Mouse (Mus musculus): ENCODE results near the gene Il2rb. TPM values are rescaled to one million over a fixed set of nuclear protein-coding genes. Genes with fewer than 3 reads are reported as not detected.

Gene Il2rb
- polyA plus RNA-seq, 1 experiment from 2014 or later, result not detected

DNA sequence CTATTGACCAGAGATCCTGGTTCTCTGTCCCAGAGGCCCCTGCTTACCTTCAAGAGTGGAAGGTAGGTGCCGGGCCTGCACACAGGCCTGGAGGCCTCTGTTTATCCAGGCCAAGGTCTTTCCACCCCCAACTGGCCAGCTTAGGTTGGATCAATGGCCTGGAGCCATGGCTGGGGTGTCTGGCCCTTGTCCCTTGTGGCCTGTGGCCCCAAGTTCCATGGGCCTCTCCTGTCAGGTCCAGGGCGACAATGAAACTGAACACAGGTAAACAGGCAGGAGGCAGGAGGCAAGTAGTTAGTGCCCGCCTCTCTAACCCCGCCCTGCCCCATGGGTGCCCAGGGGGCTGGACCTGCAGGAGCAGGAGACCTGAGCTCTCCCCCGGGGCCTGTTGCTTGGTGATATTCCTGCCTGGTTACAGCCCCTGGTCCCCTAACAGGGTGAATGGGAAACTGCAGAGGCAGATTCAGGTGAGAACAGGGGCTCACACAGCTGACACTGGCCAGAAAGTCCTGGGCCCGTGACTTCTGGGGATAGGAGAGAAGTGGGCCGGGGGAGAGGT, 26.6 kb downstream of the Il2rb start, which contains the start of gene Tmprss6:
TSS of gene Tmprss6 (minus strand) at position 256 of the 559 bp plus-strand sequence.
- ATAC-seq (ENCODE audit: low FRiP score) (no peak), DNase-seq (ENCODE audit: low spot score, missing footprints) (no peak)
- Histone ChIP-seq H3K9me3 (ENCODE audit: control insufficient read depth, low read length) (no peaks in the 10 kb centered on the region), H3K27me3 (ENCODE audit: control insufficient read depth, insufficient read depth, low read length) (no peaks in the 10 kb centered on the region), H3K27ac (ENCODE audit: low read depth, low read length) (no peak within 1 kb of the TSS), H3K36me3 (ENCODE audit: control insufficient read depth, insufficient read depth, low read length) (no peaks in the 10 kb centered on the region), H3K9ac (ENCODE audit: low read length) (no peak within 1 kb of the TSS), H3K4me2 (no peak within 1 kb of the TSS), H3K4me3 (ENCODE audit: low read depth, low read length) (no peak within 1 kb of the TSS), H3K4me1 (ENCODE audit: control insufficient read depth, insufficient read depth, low read length) (no peaks in the 10 kb centered on the region)
- 81% methylated on average over 7 of the region's 7 CpGs for WGBS

DNA sequence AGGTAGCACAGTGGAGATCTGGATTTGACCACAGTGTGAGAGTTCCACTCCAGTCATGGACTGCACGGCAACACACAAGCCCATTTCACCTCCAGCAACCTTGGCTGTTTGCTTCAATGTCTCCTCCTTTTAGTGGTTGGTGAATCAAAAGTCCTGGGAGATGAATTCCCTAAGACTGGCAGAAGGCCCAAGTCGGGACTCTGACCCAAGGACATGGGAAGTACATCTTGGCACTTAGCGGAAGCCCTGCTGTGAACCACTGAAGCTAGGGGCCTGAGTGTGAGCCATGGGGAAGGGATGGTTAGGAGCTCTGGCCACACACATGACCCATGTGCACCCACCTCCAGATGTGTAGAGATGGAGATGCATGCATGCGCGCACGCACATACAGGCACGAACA, 27.5 kb downstream of the Il2rb start:
- ATAC-seq (ENCODE audit: low FRiP score), result no peak
- H3K4me2 ChIP-seq, result no peak overlapping the region

DNA sequence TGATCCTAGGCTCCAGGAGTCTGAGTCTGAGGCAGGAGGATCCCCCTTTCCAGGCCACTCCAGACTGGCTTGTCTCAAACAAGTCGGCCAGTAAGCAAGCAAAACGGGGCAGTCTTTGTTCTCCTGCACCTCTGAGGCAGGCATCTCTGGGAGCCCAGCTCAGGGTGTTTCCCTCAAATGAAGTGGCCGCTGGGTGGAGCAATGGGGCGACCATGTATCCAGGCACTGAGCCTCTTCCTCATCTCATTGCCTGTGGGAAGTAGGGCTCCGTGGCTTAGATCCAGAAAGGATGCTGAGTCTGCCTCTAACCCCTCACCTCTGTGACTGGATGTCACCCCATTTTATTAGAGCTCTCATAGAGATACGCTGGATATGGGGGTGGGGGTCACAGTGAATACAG, 28.3 kb downstream of the Il2rb start:
- 38% methylated on average over 6 of the region's 6 CpGs for WGBS
- DNase-seq (ENCODE audit: low spot score, missing footprints), result no peak
- H3K36me3 ChIP-seq (ENCODE audit: control insufficient read depth, insufficient read depth, low read length), result no peaks in the 10 kb centered on the region
- H3K4me1 ChIP-seq (ENCODE audit: control insufficient read depth, insufficient read depth, low read length), result no peaks in the 10 kb centered on the region
- H3K27me3 ChIP-seq (ENCODE audit: control insufficient read depth, insufficient read depth, low read length), result no peaks in the 10 kb centered on the region
- no peak for ATAC-seq (ENCODE audit: low FRiP score)
- no peaks in the 10 kb centered on the region for H3K9me3 ChIP-seq (ENCODE audit: control insufficient read depth, low read length)
- H3K27ac ChIP-seq (ENCODE audit: low read depth, low read length), result no peak overlapping the region
- H3K4me2 ChIP-seq, result no peak overlapping the region
- no peak overlapping the region for H3K9ac ChIP-seq (ENCODE audit: low read length)
- no peak overlapping the region for H3K4me3 ChIP-seq (ENCODE audit: low read depth, low read length)

More for the DNA sequence above, 27.5 kb downstream of the Il2rb start:
- no peaks in the 10 kb centered on the region for H3K36me3 ChIP-seq (ENCODE audit: control insufficient read depth, insufficient read depth, low read length)
- no peak overlapping the region for H3K9ac ChIP-seq (ENCODE audit: low read length)
- no peak overlapping the region for H3K27ac ChIP-seq (ENCODE audit: low read depth, low read length)
- no peaks in the 10 kb centered on the region for H3K27me3 ChIP-seq (ENCODE audit: control insufficient read depth, insufficient read depth, low read length)
- no peak overlapping the region for H3K4me3 ChIP-seq (ENCODE audit: low read depth, low read length)
- H3K9me3 ChIP-seq (ENCODE audit: control insufficient read depth, low read length), result no peaks in the 10 kb centered on the region
- H3K4me1 ChIP-seq (ENCODE audit: control insufficient read depth, insufficient read depth, low read length), result no peaks in the 10 kb centered on the region
- 93% methylated on average over 7 of the region's 7 CpGs for WGBS
- DNase-seq (ENCODE audit: low spot score, missing footprints), result no peak

DNA sequence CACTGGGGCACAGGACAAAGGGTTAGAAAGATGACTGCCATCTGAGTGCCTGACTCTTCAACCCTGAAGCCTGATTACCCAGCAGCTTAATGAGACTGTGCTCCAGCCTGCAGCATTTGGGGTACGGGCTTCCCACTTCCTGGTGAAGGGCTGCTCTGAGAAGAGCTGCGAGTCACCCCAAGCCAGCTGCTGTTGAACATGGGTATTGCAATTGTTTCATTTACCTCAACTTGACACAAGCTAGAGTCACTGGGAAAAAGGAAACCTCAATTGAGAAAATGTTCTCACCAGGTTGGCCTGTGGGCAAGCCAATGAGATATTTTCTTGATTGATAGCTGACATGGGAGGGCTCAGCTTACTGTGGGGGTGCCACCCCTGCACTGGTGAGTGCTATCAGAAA, 32.1 kb downstream of the Il2rb start:
- Histone ChIP-seq H3K27me3 (ENCODE audit: control insufficient read depth, insufficient read depth, low read length) (no peaks in the 10 kb centered on the region; the same call in 1 of the 2 replicates), H3K4me2 (no peak overlapping the region), H3K9ac (ENCODE audit: low read length) (no peak overlapping the region), H3K36me3 (ENCODE audit: control insufficient read depth, insufficient read depth, low read length) (no peaks in the 10 kb centered on the region), H3K9me3 (ENCODE audit: control insufficient read depth, low read length) (no peaks in the 10 kb centered on the region), H3K27ac (ENCODE audit: low read depth, low read length) (no peak overlapping the region), H3K4me3 (ENCODE audit: low read depth, low read length) (no peak overlapping the region), H3K4me1 (ENCODE audit: control insufficient read depth, insufficient read depth, low read length) (no peaks in the 10 kb centered on the region)
- no peak for DNase-seq (ENCODE audit: low spot score, missing footprints)
- no peak for ATAC-seq (ENCODE audit: low FRiP score)
- WGBS, result 76% methylated on average over 2 of the region's 2 CpGs

DNA sequence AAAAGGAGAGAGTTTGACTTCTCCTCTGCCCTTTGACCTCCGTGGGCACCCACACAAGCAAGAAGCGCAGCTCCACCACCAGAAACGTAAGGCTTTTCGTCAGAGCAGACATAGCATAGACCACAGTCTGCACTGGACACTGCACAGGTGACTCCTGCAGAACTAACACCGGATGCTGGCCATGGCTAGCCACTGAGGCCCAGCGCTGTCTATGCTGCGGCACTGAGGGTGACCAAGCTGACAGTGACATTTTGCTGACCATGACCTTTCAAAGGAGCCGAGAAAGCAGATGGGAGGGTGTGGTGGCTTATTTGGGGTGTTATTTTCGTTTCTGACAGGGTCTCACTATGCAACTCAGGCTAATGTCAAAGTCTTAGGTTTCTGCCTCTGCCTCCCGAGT, 37.9 kb downstream of the Il2rb start:
- Histone ChIP-seq H3K36me3 (ENCODE audit: control insufficient read depth, insufficient read depth, low read length) (no peaks in the 10 kb centered on the region), H3K27me3 (ENCODE audit: control insufficient read depth, insufficient read depth, low read length) (no peaks in the 10 kb centered on the region; the same call in 1 of the 2 replicates), H3K9me3 (ENCODE audit: control insufficient read depth, low read length) (no peaks in the 10 kb centered on the region), H3K4me2 (no peak overlapping the region), H3K4me3 (ENCODE audit: low read depth, low read length) (no peak overlapping the region), H3K27ac (ENCODE audit: low read depth, low read length) (no peak overlapping the region), H3K4me1 (ENCODE audit: control insufficient read depth, insufficient read depth, low read length) (no peaks in the 10 kb centered on the region), H3K9ac (ENCODE audit: low read length) (no peak overlapping the region)
- DNase-seq (ENCODE audit: low spot score, missing footprints) (no peak), ATAC-seq (ENCODE audit: low FRiP score) (no peak)
- 84% methylated on average over 10 of the region's 10 CpGs for WGBS

DNA sequence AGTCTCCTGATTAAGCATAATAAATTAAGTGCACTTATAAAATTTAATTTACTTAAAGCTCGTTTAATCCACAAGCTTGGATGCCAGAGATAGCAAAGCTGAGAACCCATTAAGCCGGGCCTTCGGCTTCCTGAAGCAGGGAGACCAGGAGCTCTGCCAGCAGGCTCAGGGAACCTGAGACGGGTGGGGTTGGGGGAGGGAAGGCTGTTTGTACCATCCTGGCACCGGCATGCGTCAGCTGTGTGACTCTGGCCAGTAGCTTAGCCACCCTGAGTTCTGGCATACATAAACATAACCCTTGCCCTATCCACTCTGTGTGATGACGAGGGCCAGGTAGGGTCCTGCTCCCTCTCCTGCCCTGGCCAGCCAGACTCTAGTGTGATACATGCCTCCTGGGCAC, 39.0 kb downstream of the Il2rb start:
- H3K9me3 ChIP-seq (ENCODE audit: control insufficient read depth, low read length), result no peaks in the 10 kb centered on the region
- ATAC-seq (ENCODE audit: low FRiP score) (no peak), DNase-seq (ENCODE audit: low spot score, missing footprints) (no peak)
- H3K27ac ChIP-seq (ENCODE audit: low read depth, low read length), result no peak overlapping the region
- no peak overlapping the region for H3K4me3 ChIP-seq (ENCODE audit: low read depth, low read length)
- 76% methylated on average over 7 of the region's 7 CpGs for WGBS
- H3K4me2 ChIP-seq, result no peak overlapping the region
- H3K36me3 ChIP-seq (ENCODE audit: control insufficient read depth, insufficient read depth, low read length), result no peaks in the 10 kb centered on the region
- no peak overlapping the region for H3K9ac ChIP-seq (ENCODE audit: low read length)
- no peaks in the 10 kb centered on the region; the same call in 1 of the 2 replicates for H3K27me3 ChIP-seq (ENCODE audit: control insufficient read depth, insufficient read depth, low read length)
- H3K4me1 ChIP-seq (ENCODE audit: control insufficient read depth, insufficient read depth, low read length), result no peaks in the 10 kb centered on the region

DNA sequence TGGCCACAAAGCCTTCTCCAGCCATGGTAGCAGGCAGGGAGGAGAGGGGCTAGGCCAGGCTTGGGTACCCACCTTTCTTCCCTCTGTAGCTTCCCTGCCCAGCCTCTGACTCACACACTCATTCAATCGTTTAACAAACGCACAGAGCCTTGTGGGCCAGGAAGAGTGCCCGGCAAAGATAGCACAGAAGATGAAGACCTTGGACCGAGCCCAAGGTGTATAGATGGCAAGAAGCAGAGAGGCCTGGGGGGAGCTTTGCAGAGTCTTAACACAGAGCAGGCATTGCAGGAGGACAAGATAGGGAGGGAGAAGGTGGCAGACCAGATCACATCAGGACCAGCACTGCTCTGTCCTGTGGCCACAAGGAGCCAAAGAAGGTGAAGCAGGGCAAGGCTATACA, 39.9 kb downstream of the Il2rb start:
- DNase-seq (ENCODE audit: low spot score, missing footprints), result no peak
- no peak overlapping the region for H3K4me3 ChIP-seq (ENCODE audit: low read depth, low read length)
- no peaks in the 10 kb centered on the region for H3K9me3 ChIP-seq (ENCODE audit: control insufficient read depth, low read length)
- H3K9ac ChIP-seq (ENCODE audit: low read length), result no peak overlapping the region
- 86% methylated on average over 4 of the region's 4 CpGs for WGBS
- H3K36me3 ChIP-seq (ENCODE audit: control insufficient read depth, insufficient read depth, low read length), result no peaks in the 10 kb centered on the region
- H3K27ac ChIP-seq (ENCODE audit: low read depth, low read length), result no peak overlapping the region
- ATAC-seq (ENCODE audit: low FRiP score), result no peak
- H3K27me3 ChIP-seq (ENCODE audit: control insufficient read depth, insufficient read depth, low read length), result no peaks in the 10 kb centered on the region; the same call in 1 of the 2 replicates
- no peak overlapping the region for H3K4me2 ChIP-seq
- H3K4me1 ChIP-seq (ENCODE audit: control insufficient read depth, insufficient read depth, low read length), result no peaks in the 10 kb centered on the region

DNA sequence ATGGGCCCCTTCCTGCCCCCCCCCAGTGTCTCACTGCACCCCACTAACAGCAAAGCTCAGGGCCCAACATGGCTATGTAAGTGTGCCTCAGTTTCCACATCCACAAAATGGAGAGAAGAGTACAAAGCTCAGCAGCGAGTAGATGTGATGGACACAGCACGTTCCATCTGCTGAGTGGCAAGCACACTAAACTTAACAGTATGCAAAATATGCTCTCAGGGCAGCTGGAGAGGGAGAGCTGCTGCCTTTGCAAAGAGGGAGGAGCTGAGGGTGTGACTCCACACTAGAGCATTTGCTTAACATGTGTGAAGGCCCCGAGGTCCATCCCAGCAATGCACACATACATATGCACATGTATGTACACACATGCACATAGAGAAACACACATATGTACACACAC, 42.1 kb downstream of the Il2rb start:
- Histone ChIP-seq H3K27ac (ENCODE audit: low read depth, low read length) (no peak overlapping the region), H3K4me2 (no peak overlapping the region), H3K4me3 (ENCODE audit: low read depth, low read length) (no peak overlapping the region), H3K27me3 (ENCODE audit: control insufficient read depth, insufficient read depth, low read length) (no peaks in the 10 kb centered on the region), H3K9ac (ENCODE audit: low read length) (no peak overlapping the region), H3K36me3 (ENCODE audit: control insufficient read depth, insufficient read depth, low read length) (no peaks in the 10 kb centered on the region), H3K9me3 (ENCODE audit: control insufficient read depth, low read length) (no peaks in the 10 kb centered on the region), H3K4me1 (ENCODE audit: control insufficient read depth, insufficient read depth, low read length) (no peaks in the 10 kb centered on the region)
- peak; percentile 37 for DNase-seq (ENCODE audit: low spot score, missing footprints)
- WGBS, result 92% methylated on average over 3 of the region's 3 CpGs
- ATAC-seq (ENCODE audit: low FRiP score), result no peak

DNA sequence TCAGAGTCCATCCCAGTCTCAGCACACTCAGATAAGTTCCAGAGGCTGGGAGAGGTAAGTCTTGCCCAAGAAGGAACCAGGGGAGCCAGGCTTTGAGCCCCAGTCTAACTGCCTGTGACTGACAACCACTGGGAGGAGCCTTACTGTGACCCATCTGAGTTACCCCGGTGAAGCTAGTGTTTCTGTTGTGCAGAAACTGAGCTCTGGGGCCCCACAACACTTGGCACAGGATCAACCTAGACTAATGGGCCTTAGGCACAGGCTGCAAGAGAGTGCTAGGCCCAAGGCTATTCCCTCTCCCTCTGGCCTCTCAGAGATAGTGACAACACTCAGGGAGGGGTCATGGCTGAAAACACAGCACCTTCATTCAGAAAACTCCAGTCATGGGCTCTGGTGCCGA, 43.9 kb downstream of the Il2rb start:
- no peak overlapping the region for H3K9ac ChIP-seq (ENCODE audit: low read length)
- H3K9me3 ChIP-seq (ENCODE audit: control insufficient read depth, low read length), result no peaks in the 10 kb centered on the region
- no peak overlapping the region for H3K4me2 ChIP-seq
- no peaks in the 10 kb centered on the region for H3K27me3 ChIP-seq (ENCODE audit: control insufficient read depth, insufficient read depth, low read length)
- H3K4me3 ChIP-seq (ENCODE audit: low read depth, low read length), result no peak overlapping the region
- DNase-seq (ENCODE audit: low spot score, missing footprints) (peak; percentile 19), ATAC-seq (ENCODE audit: low FRiP score) (no peak)
- H3K4me1 ChIP-seq (ENCODE audit: control insufficient read depth, insufficient read depth, low read length), result peaks cover 4% of the 10 kb centered on the region
- no peak overlapping the region for H3K27ac ChIP-seq (ENCODE audit: low read depth, low read length)
- H3K36me3 ChIP-seq (ENCODE audit: control insufficient read depth, insufficient read depth, low read length), result no peaks in the 10 kb centered on the region
- WGBS, result 85% methylated on average over 2 of the region's 2 CpGs
